Mouse (Mus musculus) hindbrain, embryonic 10.5 days (tissue): ENCODE measurements around the gene Rita1. TPM values are rescaled to one million over a fixed set of nuclear protein-coding genes. Genes with fewer than 3 reads are reported as not detected.

Experiments used
- DNase-seq: peaks from one replicate; pipeline ENCODE4 v3.0.0-alpha.2; 2017; ENCODE audit warnings: low spot score
- H3K27ac ChIP-seq: fragments of 300-500 bp; sonication (generic); 2 replicates; pipeline ENCODE4 v1.5.1; 2016; ENCODE audit warnings: mild to moderate bottlenecking, moderate library complexity
- H3K27me3 ChIP-seq: fragments of 300-500 bp; sonication (generic); 2 replicates; pipeline ENCODE4 v1.6.1; 2016; ENCODE audit warnings: mild to moderate bottlenecking; ENCODE audit not compliant: poor library complexity, insufficient read depth, severe bottlenecking
- H3K36me3 ChIP-seq: fragments of 300-500 bp; sonication (generic); 2 replicates; pipeline ENCODE4 v1.6.1; 2016; ENCODE audit warnings: mild to moderate bottlenecking, moderate library complexity
- H3K4me1 ChIP-seq: fragments of 300-500 bp; sonication (generic); replicated peaks from 2 replicates; pipeline ENCODE4 v1.6.1; 2016; ENCODE audit warnings: mild to moderate bottlenecking
- H3K4me3 ChIP-seq: fragments of 300-500 bp; sonication (generic); 2 replicates; pipeline ENCODE4 v1.5.1; 2016; ENCODE audit warnings: mild to moderate bottlenecking, moderate library complexity
- H3K9me3 ChIP-seq: fragments of 300-500 bp; sonication (generic); 2 replicates; pipeline ENCODE4 v1.6.1; 2016; ENCODE audit warnings: mild to moderate bottlenecking, moderate library complexity
- WGBS: fragments of 180-500 bp; shearing (Covaris S2); methylation state at CpG from one replicate; pipeline ENCODE4 v1.1.7; 2016; 5-methylcytosine and 5-hydroxymethylcytosine counted together
- polyA plus RNA-seq: library from polyadenylated mRNA; unstranded; fragments of >200 nt; fragmentation: Nextera tagmentation; extraction: Ambion mirVana; gene quantifications from 2 replicates; pipeline ENCODE4 v1.2.1, GENCODE M21; 2016

Rita1 gene
- polyA plus RNA-seq, 1 experiment from 2014 or later, result 19.0 TPM

DNA sequence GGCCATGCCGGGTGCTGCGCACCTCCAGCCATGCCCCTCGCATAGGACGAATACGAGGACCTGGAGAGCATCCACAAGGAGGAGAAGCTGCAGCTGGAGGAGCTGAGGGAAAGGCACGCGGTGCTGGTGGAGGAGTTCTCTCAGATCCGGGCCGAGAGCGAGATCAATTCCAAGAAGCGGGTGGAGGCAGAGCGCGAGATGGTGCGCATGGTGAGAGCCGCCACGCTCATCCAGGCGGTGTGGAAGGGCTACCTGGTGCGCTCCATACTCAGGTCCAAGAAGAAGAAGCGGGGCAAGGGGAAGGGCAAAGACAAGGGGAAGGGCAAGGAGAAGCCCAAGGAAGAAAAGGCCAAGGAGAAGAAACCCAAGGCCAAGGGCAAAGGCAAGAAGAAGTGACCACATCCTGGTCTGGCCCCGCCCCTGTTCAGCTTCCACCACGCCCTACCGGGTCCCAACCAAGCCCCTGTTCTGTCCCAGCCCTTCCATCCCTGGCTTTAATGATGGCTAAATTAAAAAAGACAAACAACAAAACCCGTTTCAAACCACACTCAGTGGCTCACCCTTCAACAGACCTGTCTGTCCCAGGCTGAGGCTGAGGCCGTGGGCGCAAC lies 5.7 kb downstream of the Rita1 start:
- no peak overlapping the region for H3K4me3 ChIP-seq
- H3K36me3 ChIP-seq, result peaks cover 27% of the 10 kb centered on the region
- 66% methylated on average over 25 of the region's 25 CpGs for WGBS
- H3K9me3 ChIP-seq, result no peaks in the 10 kb centered on the region
- no peak for DNase-seq
- H3K4me1 ChIP-seq, result peaks cover 34% of the 10 kb centered on the region
- no peak overlapping the region for H3K27ac ChIP-seq
- H3K27me3 ChIP-seq, result no peaks in the 10 kb centered on the region

DNA sequence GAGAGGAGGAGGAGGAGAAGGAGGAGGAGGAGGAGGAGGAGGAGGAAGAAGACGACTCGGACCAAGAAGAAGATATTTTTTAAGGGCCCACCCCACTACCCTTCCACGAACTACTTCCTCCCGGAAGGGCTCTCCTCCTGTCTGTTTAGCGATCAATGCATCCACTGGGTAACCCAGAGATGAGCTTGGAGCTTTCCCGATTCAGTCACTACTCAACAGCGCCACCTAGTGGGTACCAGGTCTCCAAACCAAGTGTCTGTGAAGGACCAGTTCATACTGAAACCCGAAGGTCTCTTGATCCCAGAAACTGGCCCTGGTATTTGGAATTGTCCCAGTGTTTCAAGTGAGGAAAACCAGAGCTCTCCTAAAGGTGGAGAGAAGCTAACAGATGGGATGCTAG lies 6.7 kb downstream of the Rita1 start:
- peak overlapping the region; percentile 81 for H3K27ac ChIP-seq

DNA sequence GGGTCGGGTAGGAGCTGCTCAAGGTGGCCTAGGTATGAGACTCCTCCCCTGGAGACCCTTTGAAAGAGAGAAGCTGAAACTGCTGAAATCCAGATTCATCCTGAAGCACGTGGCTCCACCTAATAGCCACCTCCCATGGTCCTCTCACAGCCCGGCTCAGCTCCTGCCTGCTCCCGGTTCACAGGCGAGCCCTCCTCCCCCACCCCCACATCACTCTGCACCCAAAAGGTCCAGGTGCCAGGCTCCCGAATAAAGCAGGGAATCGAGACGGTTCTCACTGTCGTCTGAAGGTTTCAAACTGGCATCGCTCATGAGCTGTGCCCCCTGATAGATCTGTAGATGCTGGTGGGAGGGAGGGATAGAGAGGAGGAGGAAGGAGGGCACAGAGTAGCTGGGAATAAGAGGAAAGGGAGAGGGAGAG lies 7.1 kb downstream of the Rita1 start:
- WGBS, result 4% methylated on average over 10 of the region's 10 CpGs
- H3K4me1 ChIP-seq, result peaks cover 39% of the 10 kb centered on the region
- DNase-seq, result no peak

More for the DNA sequence above, 6.7 kb downstream of the Rita1 start:
- Histone ChIP-seq H3K4me1 (peaks cover 34% of the 10 kb centered on the region), H3K36me3 (peaks cover 27% of the 10 kb centered on the region), H3K4me3 (peak overlapping the region; percentile 49), H3K27me3 (no peaks in the 10 kb centered on the region), H3K9me3 (no peaks in the 10 kb centered on the region)
- peak; percentile 92 for DNase-seq
- 2% methylated on average over 8 of the region's 8 CpGs for WGBS

DNA sequence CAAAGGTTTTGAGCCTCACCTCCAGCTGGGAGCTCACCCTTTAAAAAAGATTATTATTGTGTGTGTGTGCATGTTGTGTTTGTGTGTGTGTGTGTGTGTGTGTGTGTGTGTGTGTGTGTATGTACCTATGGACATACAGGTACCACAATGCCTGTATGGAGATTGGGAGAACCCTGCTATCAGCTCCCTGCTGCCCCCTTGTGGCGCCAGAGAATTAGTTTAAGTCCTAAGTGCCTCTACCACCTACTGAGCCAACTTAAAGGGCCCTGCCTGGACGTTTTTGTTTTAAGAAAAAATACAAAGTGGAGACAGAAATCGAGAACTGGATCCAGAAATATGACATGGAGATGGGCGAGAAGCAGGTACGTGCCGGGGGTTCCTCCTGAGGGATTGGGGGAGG lies 7.5 kb downstream of the Rita1 start:
- DNase-seq, result peak; percentile 82
- peak overlapping the region; percentile 49 for H3K4me3 ChIP-seq
- WGBS, result under 1% methylated on average over 6 of the region's 6 CpGs
- peaks cover 20% of the 10 kb centered on the region for H3K36me3 ChIP-seq
- no peaks in the 10 kb centered on the region for H3K27me3 ChIP-seq
- no peaks in the 10 kb centered on the region for H3K9me3 ChIP-seq
- peaks cover 39% of the 10 kb centered on the region for H3K4me1 ChIP-seq
- peak overlapping the region; percentile 81 for H3K27ac ChIP-seq

More for the DNA sequence above, 7.1 kb downstream of the Rita1 start:
- peak overlapping the region; percentile 81 for H3K27ac ChIP-seq
- peak overlapping the region; percentile 49 for H3K4me3 ChIP-seq
- peaks cover 24% of the 10 kb centered on the region for H3K36me3 ChIP-seq
- no peaks in the 10 kb centered on the region for H3K27me3 ChIP-seq
- no peaks in the 10 kb centered on the region for H3K9me3 ChIP-seq

- WGBS, result 63% methylated on average over 7 of the region's 7 CpGs
- no peak overlapping the region for H3K4me3 ChIP-seq
- H3K4me1 ChIP-seq, result peaks cover 45% of the 10 kb centered on the region
- H3K27ac ChIP-seq, result no peak overlapping the region
- no peaks in the 10 kb centered on the region for H3K9me3 ChIP-seq
- no peak for DNase-seq
- H3K36me3 ChIP-seq, result peaks cover 8% of the 10 kb centered on the region; the same call in 1 of the 2 replicates
- no peaks in the 10 kb centered on the region for H3K27me3 ChIP-seq
Observed at GRCm38 (mm10) chr5:120603515-120603914, 8.9 kb downstream of the Rita1 start.

GRCm38 (mm10) chr5:120602210-120602609 lies 10.2 kb downstream of the Rita1 start:
- peak overlapping the region; percentile 54; the same call in 1 of the 2 replicates for H3K27ac ChIP-seq
- DNase-seq, result no peak
- WGBS, result 90% methylated on average over 12 of the region's 12 CpGs

GRCm38 (mm10) chr5:120600946-120601668 lies 11.3 kb downstream of the Rita1 start:
- Histone ChIP-seq H3K36me3 (no peaks in the 10 kb centered on the region), H3K4me1 (peaks cover 45% of the 10 kb centered on the region), H3K4me3 (no peak overlapping the region), H3K27me3 (no peaks in the 10 kb centered on the region), H3K27ac (peak overlapping the region; percentile 54), H3K9me3 (no peaks in the 10 kb centered on the region)
- WGBS, result 63% methylated on average over 11 of the region's 11 CpGs
- DNase-seq, result peak; percentile 54

More at GRCm38 (mm10) chr5:120602210-120602609, 10.2 kb downstream of the Rita1 start:
- Histone ChIP-seq H3K9me3 (no peaks in the 10 kb centered on the region), H3K4me1 (peaks cover 45% of the 10 kb centered on the region), H3K4me3 (no peak overlapping the region), H3K27me3 (no peaks in the 10 kb centered on the region), H3K36me3 (no peaks in the 10 kb centered on the region)

GRCm38 (mm10) chr5:120599625-120600024 lies 12.8 kb downstream of the Rita1 start:
- 92% methylated on average over 6 of the region's 6 CpGs for WGBS
- Histone ChIP-seq H3K9me3 (no peaks in the 10 kb centered on the region), H3K4me1 (peaks cover 46% of the 10 kb centered on the region), H3K36me3 (no peaks in the 10 kb centered on the region), H3K27ac (no peak overlapping the region; the same call in 1 of the 2 replicates), H3K4me3 (no peak overlapping the region), H3K27me3 (no peaks in the 10 kb centered on the region)
- no peak for DNase-seq

- H3K36me3 ChIP-seq, result no peaks in the 10 kb centered on the region
- no peak for DNase-seq
- no peaks in the 10 kb centered on the region for H3K9me3 ChIP-seq
- H3K27ac ChIP-seq, result no peak overlapping the region
- 82% methylated on average over 6 of the region's 6 CpGs for WGBS
- no peak overlapping the region for H3K4me3 ChIP-seq
- H3K4me1 ChIP-seq, result peaks cover 18% of the 10 kb centered on the region
- no peaks in the 10 kb centered on the region for H3K27me3 ChIP-seq
Observed at GRCm38 (mm10) chr5:120594485-120594884, 17.9 kb downstream of the Rita1 start.

GRCm38 (mm10) chr5:120592141-120592540 lies 20.2 kb downstream of the Rita1 start:
- Histone ChIP-seq H3K36me3 (no peaks in the 10 kb centered on the region), H3K27ac (no peak overlapping the region), H3K27me3 (no peaks in the 10 kb centered on the region; the same call in 1 of the 2 replicates), H3K9me3 (no peaks in the 10 kb centered on the region), H3K4me3 (no peak overlapping the region), H3K4me1 (peaks cover 33% of the 10 kb centered on the region)
- WGBS, result 65% methylated on average over 7 of the region's 7 CpGs
- DNase-seq, result no peak

DNA sequence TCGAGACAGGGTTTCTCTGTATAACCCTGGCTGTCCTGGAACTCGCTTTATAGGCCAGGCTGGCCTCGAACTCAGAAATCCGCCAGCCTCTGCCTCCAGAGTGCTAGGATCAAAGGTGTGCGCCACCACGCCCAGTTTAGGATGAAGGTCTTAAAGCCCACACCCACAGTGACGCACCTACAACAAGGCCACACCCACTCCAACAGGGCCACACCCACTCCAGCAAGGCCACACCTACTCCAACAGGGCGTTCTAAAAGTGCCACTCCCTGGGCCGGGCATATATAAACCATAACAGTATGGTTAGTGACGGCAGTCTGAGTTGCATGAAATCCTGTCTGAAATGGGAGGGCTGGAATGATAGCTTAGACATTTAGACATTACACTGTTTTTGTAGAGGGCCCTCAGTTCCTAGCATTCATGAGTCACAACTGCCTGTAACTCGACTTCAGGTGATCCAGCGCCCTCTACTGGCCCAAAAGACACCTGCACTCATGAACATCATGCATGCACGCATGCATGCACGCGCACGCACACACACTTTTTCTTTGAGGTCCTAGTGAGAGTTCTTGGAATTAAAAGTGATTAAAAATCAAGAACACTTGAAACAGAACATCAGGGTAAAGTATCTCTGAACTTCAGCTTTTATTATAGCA lies 21.9 kb downstream of the Rita1 start:
- WGBS, result 75% methylated on average over 16 of the region's 16 CpGs
- H3K4me3 ChIP-seq, result no peak overlapping the region
- no peak overlapping the region for H3K27ac ChIP-seq
- peaks cover 36% of the 10 kb centered on the region for H3K4me1 ChIP-seq
- H3K9me3 ChIP-seq, result no peaks in the 10 kb centered on the region
- no peaks in the 10 kb centered on the region for H3K36me3 ChIP-seq
- DNase-seq, result peak; percentile 20
- H3K27me3 ChIP-seq, result no peaks in the 10 kb centered on the region; the same call in 1 of the 2 replicates

GRCm38 (mm10) chr5:120588569-120589094 lies 23.8 kb downstream of the Rita1 start, which contains the start of the genes Tpcn1 and Iqcd:
Gene Tpcn1 (minus strand): TSS chr5:120588673.
Gene Iqcd (plus strand): TSS chr5:120589016.
- under 1% methylated on average over 35 of the region's 35 CpGs for WGBS
- H3K27me3 ChIP-seq, result no peaks in the 10 kb centered on the region; the same call in 1 of the 2 replicates
- H3K36me3 ChIP-seq, result peaks cover 13% of the 10 kb centered on the region
- H3K4me3 ChIP-seq, result peak within 1 kb of the TSS; percentile 75
- DNase-seq, result peak; percentile 99
- H3K27ac ChIP-seq, result peak within 1 kb of the TSS; percentile 91
- H3K4me1 ChIP-seq, result peaks cover 42% of the 10 kb centered on the region
- no peaks in the 10 kb centered on the region for H3K9me3 ChIP-seq
